Mouse (Mus musculus) lung, adult 2 months (tissue): Measurements from ENCODE around the gene Ube3b.

Source experiments
- CTCF ChIP-seq: fragments of 200-500 bp; IDR thresholded peaks from 2 replicates; pipeline ENCODE4 v1.5.1; 2011; ENCODE audit warnings: mild to moderate bottlenecking, low read length, control low read depth; ENCODE audit not compliant: insufficient read depth
- POLR2A ChIP-seq: fragments of 200-500 bp; IDR thresholded peaks from 2 replicates; pipeline ENCODE4 v1.6.1; 2011; ENCODE audit warnings: low read depth, mild to moderate bottlenecking, control low read depth, low read length, borderline replicate concordance; ENCODE audit errors: extremely low read depth

GRCm38 (mm10) chr5:114423961-114424360, 43.6 kb downstream of the Ube3b start:
- no peak for TF ChIP-seq CTCF
- TF ChIP-seq POLR2A: no peak
